Mouse (Mus musculus): ENCODE results near the gene Lrrc27. TPM values are rescaled to one million over a fixed set of nuclear protein-coding genes. Genes with fewer than 3 reads are reported as not detected.

The Lrrc27 gene
- total and polyA plus RNA-seq, 2 experiments from 2014 or later = 2.8 to 5.1 TPM

GRCm38 (mm10) chr7:139288540-139288939 is 75.8 kb downstream of the Lrrc27 start:
- no peak for ATAC-seq
- H3K9me3 ChIP-seq (ENCODE audit: low read length) = no peaks in the 10 kb centered on the region
- no peak for DNase-seq (ENCODE audit: low spot score)
- no peak overlapping the region for H3K9ac ChIP-seq (replicated peaks; ENCODE audit: low read length)
- 76% methylated on average over 7 of the region's 7 CpGs for WGBS
- H3K4me3 ChIP-seq (ENCODE audit: low read length) = no peak overlapping the region
- no peak overlapping the region for H3K4me2 ChIP-seq (ENCODE audit: low read depth, low read length)
- no peaks in the 10 kb centered on the region for H3K4me1 ChIP-seq (ENCODE audit: insufficient read depth, low read length)
- H3K27me3 ChIP-seq (ENCODE audit: insufficient read depth, low read length) = no peaks in the 10 kb centered on the region
- no peak overlapping the region for H3K27ac ChIP-seq
- TF ChIP-seq CTCF (IDR thresholded peaks at IDR 0.05; ENCODE audit: low read depth) = no peak
- no peaks in the 10 kb centered on the region for H3K36me3 ChIP-seq (ENCODE audit: insufficient read depth, low read length)

Other genes with a start within 250 kb of the Lrrc27 start
- 170 and 187 TPM in 2 replicates for gene Dpysl4, start 127.0 kb upstream of the Lrrc27 start, total RNA-seq (2014; rRNA removed)
- gene Dpysl4, start 127.0 kb upstream of the Lrrc27 start, polyA plus RNA-seq (2015; fragmentation: Nextera tagmentation; extraction: Ambion mirVana) = 157 and 161 TPM in 2 replicates
- 20.4 and 24.7 TPM in 2 replicates for gene Stk32c, start 319 bp downstream of the Lrrc27 start, total RNA-seq (2014; rRNA removed)
- gene Stk32c, start 319 bp downstream of the Lrrc27 start, polyA plus RNA-seq (2015; fragmentation: Nextera tagmentation; extraction: Ambion mirVana) = 1.9 and 2.0 TPM in 2 replicates
- 6.6 and 6.7 TPM in 2 replicates for gene Pwwp2b, start 35.5 kb downstream of the Lrrc27 start, total RNA-seq (2014; rRNA removed)
- 4.0 and 4.8 TPM in 2 replicates for gene Pwwp2b, start 35.5 kb downstream of the Lrrc27 start, polyA plus RNA-seq (2015; fragmentation: Nextera tagmentation; extraction: Ambion mirVana)
- gene Inpp5a, start 176.1 kb downstream of the Lrrc27 start, total RNA-seq (2014; rRNA removed) = 16.6 and 17.5 TPM in 2 replicates
- gene Inpp5a, start 176.1 kb downstream of the Lrrc27 start, polyA plus RNA-seq (2015; fragmentation: Nextera tagmentation; extraction: Ambion mirVana) = 23.6 and 25.3 TPM in 2 replicates